Mouse (Mus musculus) lung, adult 2 months (tissue): ENCODE data around the gene Tuba1b. TPM values are rescaled to one million over a fixed set of nuclear protein-coding genes. Genes with fewer than 3 reads are reported as not detected.
"Not testable (repeated sequence)": the region's sequence is repeated elsewhere in the genome, so short reads cannot be mapped to it uniquely, and the experiment has no call there.

Experiments used
- DNase-seq: peaks from one replicate; pipeline ENCODE4 v3.0.0; 2022
- H3K4me1 ChIP-seq: fragments of 200-500 bp; 2 replicates; pipeline ENCODE4 v1.6.1; 2011; ENCODE audit warnings: low read length; ENCODE audit not compliant: control insufficient read depth, insufficient read depth
- H3K4me3 ChIP-seq: fragments of 200-500 bp; replicated peaks from 2 replicates; pipeline ENCODE3; 2011; ENCODE audit warnings: low read depth, mild to moderate bottlenecking, control low read depth, low read length; ENCODE audit errors: extremely low read depth
- CTCF ChIP-seq: fragments of 200-500 bp; IDR thresholded peaks from 2 replicates; pipeline ENCODE4 v1.5.1; 2011; ENCODE audit warnings: mild to moderate bottlenecking, low read length, control low read depth; ENCODE audit not compliant: insufficient read depth
- POLR2A ChIP-seq: fragments of 200-500 bp; IDR thresholded peaks from 2 replicates; pipeline ENCODE4 v1.6.1; 2011; ENCODE audit warnings: low read depth, mild to moderate bottlenecking, control low read depth, low read length, borderline replicate concordance; ENCODE audit errors: extremely low read depth
- WGBS: fragments of 180-500 bp; shearing (Covaris S2); methylation state at CpG from one replicate; pipeline ENCODE4 v1.1.7; 2018; 5-methylcytosine and 5-hydroxymethylcytosine counted together
- polyA plus RNA-seq: library from polyadenylated mRNA; depleted of rRNA; stranded (reverse); fragments of >200 nt; gene quantifications from 2 replicates; pipeline ENCODE4 v1.2.3, GENCODE M21; 2012

Tuba1b gene
- polyA plus RNA-seq, 1 experiment: 1,265 TPM

- Histone ChIP-seq H3K4me1 (peaks cover 3% of the 10 kb centered on the region), H3K4me3 (no peak overlapping the region)
- WGBS: 55% methylated on average over 3 of the region's 3 CpGs
- TF ChIP-seq POLR2A (no peak), CTCF (no peak)
- no peak for DNase-seq
Measured at GRCm38 (mm10) chr15:98947884-98948283, 13.5 kb upstream of the Tuba1b start.

GRCm38 (mm10) chr15:98943133-98943532 is 8.8 kb upstream of the Tuba1b start:
- DNase-seq: no peak
- Histone ChIP-seq H3K4me3 (no peak overlapping the region), H3K4me1 (no peaks in the 10 kb centered on the region)
- WGBS: 78% methylated on average over 4 of the region's 4 CpGs
- no peak for TF ChIP-seq POLR2A

GRCm38 (mm10) chr15:98942081-98942480 is 7.7 kb upstream of the Tuba1b start:
- no peaks in the 10 kb centered on the region for H3K4me1 ChIP-seq
- H3K4me3 ChIP-seq: no peak overlapping the region
- no peak for DNase-seq
- 78% methylated on average over 4 of the region's 4 CpGs for whole genome bisulfite sequencing
- TF ChIP-seq POLR2A (no peak), CTCF (no peak)

GRCm38 (mm10) chr15:98941539-98941938 is 7.2 kb upstream of the Tuba1b start:
- DNase-seq: no peak
- H3K4me3 ChIP-seq: no peak overlapping the region
- H3K4me1 ChIP-seq: no peaks in the 10 kb centered on the region
- WGBS: 50% methylated on average over 2 of the region's 2 CpGs
- TF ChIP-seq CTCF (no peak), POLR2A (no peak)

GRCm38 (mm10) chr15:98940816-98941215 is 6.5 kb upstream of the Tuba1b start:
- no peak overlapping the region for H3K4me3 ChIP-seq
- no peaks in the 10 kb centered on the region for H3K4me1 ChIP-seq
- DNase-seq: no peak
- WGBS: 64% methylated on average over 10 of the region's 10 CpGs
- TF ChIP-seq POLR2A (no peak), CTCF (no peak)

- DNase-seq: peak; percentile 88
- Histone ChIP-seq H3K4me3 (peak overlapping the region; percentile 84), H3K4me1 (peaks cover 4% of the 10 kb centered on the region)
- TF ChIP-seq CTCF (no peak), POLR2A (no peak)
- WGBS: under 1% methylated on average over 35 of the region's 35 CpGs
Measured at GRCm38 (mm10) chr15:98933833-98934216, 540 bp downstream of the Tuba1b start.

- not testable (repeated sequence) for DNase-seq, H3K4me1 ChIP-seq
- peak overlapping the region; percentile 84 for H3K4me3 ChIP-seq
- WGBS: 3% methylated on average over 8 of the region's 9 CpGs
Measured at GRCm38 (mm10) chr15:98933004-98933671, 1.2 kb downstream of the Tuba1b start.

GRCm38 (mm10) chr15:98930998-98931397 is 3.4 kb downstream of the Tuba1b start:
- 64% methylated on average over 3 of the region's 3 CpGs for WGBS
- TF ChIP-seq CTCF (no peak), POLR2A (no peak)
- Histone ChIP-seq H3K4me3 (no peak overlapping the region), H3K4me1 (peaks cover 6% of the 10 kb centered on the region)
- DNase-seq: no peak

GRCm38 (mm10) chr15:98930017-98930734 is 4.2 kb downstream of the Tuba1b start:
- 52% methylated on average over 8 of the region's 8 CpGs for WGBS
- Histone ChIP-seq H3K4me1 (peaks cover 6% of the 10 kb centered on the region), H3K4me3 (no peak overlapping the region)
- TF ChIP-seq CTCF: no peak
- no peak for TF ChIP-seq POLR2A
- DNase-seq: no peak

- peak; percentile 65 for DNase-seq
- Histone ChIP-seq H3K4me3 (no peak overlapping the region), H3K4me1 (peaks cover 6% of the 10 kb centered on the region)
- 15% methylated on average over 13 of the region's 13 CpGs for WGBS
- TF ChIP-seq POLR2A (no peak), CTCF (peak; percentile 80)
Measured at GRCm38 (mm10) chr15:98928598-98929240, 5.6 kb downstream of the Tuba1b start.
